Mouse (Mus musculus) embryonic fibroblast, embryonic 13.5 days (primary cell): ENCODE measurements around the gene Ehhadh.

Source experiments
- CTCF ChIP-seq: IDR thresholded peaks from 2 replicates; pipeline ENCODE4 v1.5.1; 2011; ENCODE audit warnings: mild to moderate bottlenecking, control low read depth, low read length, moderate library complexity, borderline replicate concordance; ENCODE audit not compliant: insufficient read depth
- POLR2A ChIP-seq: IDR thresholded peaks from 2 replicates; pipeline ENCODE4 v1.6.1; 2011; ENCODE audit warnings: low read depth, mild to moderate bottlenecking, control low read depth, low read length, moderate library complexity

DNA sequence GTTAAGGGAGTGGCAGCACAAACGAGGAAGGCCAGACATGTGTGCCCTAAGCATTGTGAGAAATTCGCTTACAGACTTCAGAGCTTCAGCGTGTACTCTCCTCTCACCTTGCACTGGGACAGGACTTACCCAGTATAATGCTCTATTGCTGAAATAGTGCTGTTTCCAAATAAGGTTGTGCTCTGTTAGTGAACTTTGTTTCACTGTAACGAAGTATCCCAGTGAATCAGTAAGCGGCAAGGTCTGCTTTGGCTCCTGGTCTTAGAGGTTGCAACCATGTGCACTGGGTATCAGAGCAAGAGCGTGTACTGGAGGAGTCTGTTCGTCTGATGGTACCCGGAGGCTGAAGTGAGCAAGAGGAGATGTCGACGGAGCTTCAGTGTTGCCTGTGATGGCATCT is 46.4 kb upstream of the Ehhadh start:
- TF ChIP-seq CTCF (no peak), POLR2A (no peak)
